ENCODE assay signal across 21 mouse cellular contexts in genomic region chr2:77477536-77477935, GRCm38 (mm10).
DNase-seq lines count a peak whose midpoint lies in the region; TF ChIP-seq lines count a peak whose summit lies in the region.
"Had no signal": no experiment of that assay in that cellular context is flagged by ENCODE, and none has a peak within 500 bp of the region (broad histone marks: within the 10 kb centered on the region; RNA-seq: fewer than 3 reads in every experiment).

No protein-coding gene starts in this region.

- no peak overlapping the region for H3K27ac ChIP-seq in kidney, adult 2 months (ENCODE audit: insufficient read depth, low read depth, low read length)
- H3K27ac ChIP-seq: embryonic facial prominence, embryonic 13.5 days; embryonic facial prominence, embryonic 15.5 days; forebrain, embryonic 13.5 days; forebrain, embryonic 15.5 days had no signal

- H3K36me3 ChIP-seq in kidney, adult 2 months (ENCODE audit: control insufficient read depth, insufficient read depth, low read length): peaks cover 2% of the 10 kb centered on the region; the same call in 1 of the 2 replicates
- H3K36me3 ChIP-seq: embryonic facial prominence, embryonic 13.5 days; embryonic facial prominence, embryonic 15.5 days; forebrain, embryonic 15.5 days had no signal

- H3K4me3 ChIP-seq in kidney, adult 2 months (ENCODE audit: insufficient read depth, low read depth, low read length): no peak overlapping the region
- H3K4me3 ChIP-seq: embryonic facial prominence, embryonic 13.5 days; embryonic facial prominence, embryonic 15.5 days; erythroblast, embryonic 14.5 days; forebrain, embryonic 13.5 days; forebrain, embryonic 15.5 days had no signal

- TF ChIP-seq CTCF in kidney, adult 2 months (conservative IDR thresholded peaks at IDR 0.05; ENCODE audit: insufficient read depth, insufficient read length, low read depth, low read length): no peak

- no peaks in the 10 kb centered on the region for H3K27me3 ChIP-seq in kidney, adult 2 months (replicated peaks; ENCODE audit: control insufficient read depth, insufficient read depth, low read length)
- H3K27me3 ChIP-seq: embryonic facial prominence, embryonic 13.5 days; embryonic facial prominence, embryonic 15.5 days; forebrain, embryonic 13.5 days; forebrain, embryonic 15.5 days had no signal

- 70% methylated on average over 10 of the region's 10 CpGs for WGBS in kidney, adult 2 months

- H3K4me1 ChIP-seq in kidney, adult 2 months (ENCODE audit: control insufficient read depth, insufficient read depth, low read length): no peaks in the 10 kb centered on the region; the same call in 1 of the 2 replicates
- H3K4me1 ChIP-seq: embryonic facial prominence, embryonic 13.5 days; embryonic facial prominence, embryonic 15.5 days; forebrain, embryonic 13.5 days; forebrain, embryonic 15.5 days had no signal

- peak; percentile 9 for DNase-seq in kidney, adult 2 months
- DNase-seq in kidney, adult 18-20 months: no peak
- DNase-seq in kidney, postnatal 36 days: peak; percentile 11 to 15
- DNase-seq in kidney, postnatal 14 days: no peak
- DNase-seq in spleen, adult 18-20 months: no peak
- DNase-seq: adrenal gland, adult 2 months; adrenal gland, postnatal 10 days; adrenal gland, postnatal 25 days; cerebellum, adult 11 months; cerebellum, adult 18-20 months; cerebellum, adult 8-10 months; cerebellum, adult 9-11 months; cerebellum, postnatal 14 days; cerebellum, postnatal 36 days; embryo, embryonic 11 days; forebrain, postnatal 0 days had no signal

- TF ChIP-seq POLR2A in kidney, adult 2 months (IDR thresholded peaks at IDR 0.05; ENCODE audit: low read depth, low read length): no peak

Comparison
In these comparisons a context has a peak if more than half of its experiments do, and no peak if none do; other contexts are left out.
1. DNase-seq: peak in kidney, adult 2 months (single experiment) and kidney, postnatal 36 days (2 of 2); none in kidney, adult 18-20 months (single experiment), kidney, postnatal 14 days (single experiment) and spleen, adult 18-20 months (0 of 2).